Mouse (Mus musculus): ENCODE data around the gene Tex44.

GRCm38 (mm10) chr1:86472197-86472952 lies 46.2 kb downstream of the Tex44 start:
- TF ChIP-seq CTCF (IDR thresholded peaks at IDR 0.05; ENCODE audit: borderline replicate concordance, control insufficient read depth, extremely low read depth, insufficient read depth, low read length, poor library complexity) (no peak), POLR2A (IDR thresholded peaks at IDR 0.05; ENCODE audit: control insufficient read depth, extremely low read depth, insufficient read depth, low read length, poor library complexity) (no peak)

All from thymus, adult 2 months (tissue).